Mouse (Mus musculus) right cerebral cortex, postnatal 36 days (tissue): ENCODE results near the gene Dnaic2.
A peak's percentile ranks its signal among the peaks of the same experiment; 100 is the strongest.

ENCODE experiments used
- DNase-seq, 2 experiments: peaks; one replicate each; pipeline ENCODE4 v3.0.0; 2022; ENCODE audit warnings: low spot score in 2 of 2, mixed read lengths in 1 of 2

Dnaic2 gene

DNA sequence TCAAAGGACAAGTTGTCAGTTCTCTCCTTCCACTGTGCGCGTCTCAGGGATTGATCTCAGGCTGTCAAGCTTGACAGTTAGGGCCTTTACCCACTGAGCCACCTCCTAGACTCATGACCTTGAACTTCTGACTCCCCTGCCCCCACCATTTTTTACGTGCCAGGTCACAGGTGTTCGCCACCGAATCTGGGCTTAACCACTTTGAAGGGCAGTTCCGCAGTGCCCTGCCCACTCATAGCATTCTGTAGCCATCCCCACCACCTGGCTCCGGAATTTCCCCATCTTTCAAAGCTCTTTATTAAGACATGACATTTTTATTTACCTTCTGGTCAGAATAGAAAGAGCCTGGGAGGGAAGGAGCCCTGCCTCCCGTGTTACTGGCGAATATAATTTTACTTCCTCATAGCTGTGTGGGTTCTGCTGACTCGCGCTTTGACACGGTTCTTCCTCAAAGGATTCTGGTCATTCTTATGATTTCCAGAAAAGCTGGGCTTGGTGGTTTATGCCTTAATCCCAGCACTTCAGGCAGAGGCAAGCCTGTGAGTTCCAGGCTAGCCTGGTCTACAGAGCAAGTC, 20.4 kb downstream of the Dnaic2 start:
- DNase-seq = no peak

DNA sequence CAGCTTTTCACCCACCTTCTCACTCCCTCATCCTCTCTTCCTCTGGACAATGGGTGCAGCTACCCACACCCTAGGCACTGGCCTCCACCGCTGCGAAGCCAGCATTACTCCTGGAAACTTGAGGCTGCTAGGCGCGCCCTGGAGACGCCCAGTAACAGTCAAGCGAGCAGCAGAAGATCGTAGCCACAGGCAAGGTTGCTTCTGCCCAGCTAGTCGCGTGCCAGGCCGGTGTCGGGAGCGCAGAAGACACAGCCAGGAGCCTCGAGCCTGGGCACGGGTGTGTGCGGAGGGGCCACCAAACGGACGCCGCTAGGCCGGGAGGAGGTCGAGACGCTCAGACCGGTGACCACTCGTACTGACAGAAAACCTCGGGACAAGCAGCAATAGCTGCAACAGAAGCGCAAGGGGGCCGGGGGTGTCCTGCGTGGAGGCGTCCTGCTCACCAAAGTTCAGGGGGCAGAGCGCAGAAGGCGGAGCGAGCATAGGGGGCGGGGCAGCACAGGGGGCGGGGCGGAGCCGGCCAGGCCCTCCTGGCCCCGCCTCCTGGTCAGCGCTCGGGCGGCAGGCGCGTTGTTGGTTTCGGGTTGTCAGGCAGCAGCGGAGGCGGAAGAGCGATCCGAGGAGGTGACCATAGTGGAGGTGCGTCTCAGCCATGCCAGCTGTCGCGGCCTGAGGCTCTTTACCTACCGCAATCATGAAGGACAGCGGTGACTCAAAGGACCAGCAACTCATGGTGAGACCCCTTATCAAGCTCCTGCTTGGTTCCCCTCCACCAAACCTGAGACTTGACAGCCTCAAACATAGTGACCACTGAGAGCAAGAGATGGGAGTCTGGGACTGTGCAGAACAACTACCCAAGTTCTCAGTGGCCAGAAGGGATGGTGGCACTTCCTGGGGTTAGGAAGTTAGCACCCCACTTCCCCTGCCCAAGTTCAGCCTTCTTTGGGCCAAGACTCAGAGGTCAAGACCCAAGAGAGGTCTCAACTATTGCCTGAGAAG, 37.9 kb downstream of the Dnaic2 start, which contains the start of gene Kif19a:
TSS of gene Kif19a (plus strand) at position 569 of the 999 bp plus-strand sequence.
- no peak for DNase-seq

DNA sequence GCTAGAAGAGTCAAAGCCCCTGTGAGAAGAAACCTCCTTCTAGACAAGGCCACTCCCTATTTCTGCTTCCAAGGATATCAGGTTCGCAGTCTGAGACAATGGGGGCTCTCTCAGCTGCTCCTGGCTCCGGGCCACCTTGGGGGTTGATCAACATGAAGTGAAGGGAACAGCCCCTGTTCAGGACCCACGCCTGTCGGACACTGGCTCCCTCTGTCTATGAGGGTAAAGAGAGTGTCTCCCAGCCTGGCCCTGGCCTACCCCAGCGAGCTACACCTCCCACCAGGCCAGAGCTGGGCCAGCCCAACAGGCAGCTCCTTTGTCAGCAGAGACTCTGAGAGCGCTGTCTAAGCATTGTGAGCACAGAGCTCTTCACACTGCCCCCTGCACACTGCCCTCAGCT, 42.7 kb downstream of the Dnaic2 start:
- DNase-seq = no peak

DNA sequence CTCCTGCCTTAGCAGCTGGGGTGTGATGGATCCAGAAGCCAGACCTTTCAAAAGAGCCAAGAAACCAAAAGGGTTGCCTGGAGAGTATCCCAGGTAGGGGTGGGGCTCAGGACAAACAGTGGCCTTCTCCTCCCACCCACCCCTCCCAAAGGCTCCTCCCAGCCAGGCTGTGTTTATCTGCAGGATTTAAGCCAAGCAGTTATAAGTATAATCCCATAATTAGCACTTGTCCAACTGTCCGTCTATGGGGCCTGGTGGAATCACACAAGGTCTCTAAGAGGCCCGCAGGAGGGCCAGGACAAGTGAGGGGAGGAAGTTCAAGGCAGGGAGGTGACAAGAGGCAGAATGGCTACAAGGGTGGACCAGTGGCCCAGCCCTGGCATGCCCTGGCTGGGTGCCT, 44.7 kb downstream of the Dnaic2 start:
- no peak for DNase-seq

DNA sequence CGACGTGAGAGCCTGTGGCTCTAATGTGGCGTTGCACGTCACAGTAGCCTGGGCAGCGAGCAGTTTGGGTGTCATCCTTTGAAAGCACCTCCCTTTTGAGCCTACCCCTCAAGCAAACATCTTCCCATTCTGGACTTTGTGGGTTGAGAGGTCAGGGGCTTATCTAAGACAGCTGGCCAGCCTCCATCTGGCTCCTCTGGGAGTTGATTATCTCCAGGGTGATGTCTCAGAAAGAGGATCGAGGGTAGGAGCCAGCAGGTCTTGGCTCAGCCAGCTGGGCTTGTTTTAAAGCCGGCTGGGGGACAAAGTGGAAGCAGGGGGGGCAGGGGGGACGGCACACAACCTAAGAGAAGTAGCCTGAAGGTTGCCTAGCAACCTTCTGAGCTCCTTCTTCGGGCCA, 52.9 kb downstream of the Dnaic2 start:
- no peak for DNase-seq

DNA sequence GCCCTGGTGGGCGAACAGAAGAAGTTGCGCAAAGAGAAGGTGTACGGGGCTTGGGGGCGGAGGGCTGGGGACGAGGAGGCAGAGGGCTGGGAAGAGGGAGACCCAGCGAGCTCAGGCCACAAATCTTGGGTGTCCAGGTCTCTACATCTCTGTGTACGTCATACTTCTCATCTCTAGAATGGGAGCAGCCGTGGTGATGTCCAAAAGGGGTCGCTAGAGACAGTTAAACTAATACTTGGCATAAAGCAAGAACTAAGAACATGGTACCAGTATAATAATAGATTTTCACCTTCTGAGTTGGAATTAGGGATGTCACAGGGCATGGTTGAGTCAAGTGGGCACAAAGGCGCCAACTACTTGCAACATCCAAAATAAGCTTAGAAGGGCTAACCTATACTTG, 58.7 kb downstream of the Dnaic2 start:
- DNase-seq = no peak

DNA sequence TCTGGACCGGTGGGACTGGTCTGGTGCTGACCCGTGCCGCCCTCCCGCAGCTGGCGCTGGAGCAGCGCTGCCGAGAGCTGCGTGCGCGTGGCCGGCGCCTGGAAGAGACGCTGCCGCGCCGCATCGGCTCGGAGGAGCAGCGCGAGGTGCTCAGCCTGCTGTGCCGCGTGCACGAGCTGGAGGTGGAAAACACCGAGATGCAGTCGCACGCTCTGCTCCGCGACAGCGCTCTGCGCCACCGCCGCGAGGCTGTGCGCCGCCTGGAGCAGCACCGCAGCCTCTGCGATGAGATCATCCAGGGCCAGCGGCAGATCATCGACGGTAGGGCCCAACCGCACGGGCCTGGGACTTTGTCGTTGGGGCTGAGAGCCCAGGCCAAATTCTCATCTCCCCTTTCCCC, 59.1 kb downstream of the Dnaic2 start:
- peak; percentile 61 to 64 for DNase-seq

DNA sequence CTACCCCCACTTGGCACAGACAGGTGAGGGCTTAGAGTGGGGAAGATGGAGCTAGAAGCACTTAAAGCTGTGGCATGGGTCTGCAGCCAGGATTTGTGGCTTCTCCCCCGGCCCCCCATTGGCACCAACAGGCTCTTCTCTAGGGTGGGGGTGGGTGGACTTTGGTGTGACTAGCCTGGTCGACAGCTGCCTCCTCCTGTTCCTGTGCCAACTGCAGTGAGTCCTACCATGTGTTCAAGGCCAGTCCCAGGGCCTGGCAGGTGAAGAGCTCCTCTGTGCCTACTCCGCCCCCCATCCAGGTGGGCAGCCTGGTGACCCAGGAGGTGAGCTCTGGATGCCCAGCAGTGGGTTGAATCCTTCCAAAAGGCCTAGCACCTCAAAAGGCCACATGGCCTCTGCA, 60.4 kb downstream of the Dnaic2 start:
- DNase-seq = no peak

DNA sequence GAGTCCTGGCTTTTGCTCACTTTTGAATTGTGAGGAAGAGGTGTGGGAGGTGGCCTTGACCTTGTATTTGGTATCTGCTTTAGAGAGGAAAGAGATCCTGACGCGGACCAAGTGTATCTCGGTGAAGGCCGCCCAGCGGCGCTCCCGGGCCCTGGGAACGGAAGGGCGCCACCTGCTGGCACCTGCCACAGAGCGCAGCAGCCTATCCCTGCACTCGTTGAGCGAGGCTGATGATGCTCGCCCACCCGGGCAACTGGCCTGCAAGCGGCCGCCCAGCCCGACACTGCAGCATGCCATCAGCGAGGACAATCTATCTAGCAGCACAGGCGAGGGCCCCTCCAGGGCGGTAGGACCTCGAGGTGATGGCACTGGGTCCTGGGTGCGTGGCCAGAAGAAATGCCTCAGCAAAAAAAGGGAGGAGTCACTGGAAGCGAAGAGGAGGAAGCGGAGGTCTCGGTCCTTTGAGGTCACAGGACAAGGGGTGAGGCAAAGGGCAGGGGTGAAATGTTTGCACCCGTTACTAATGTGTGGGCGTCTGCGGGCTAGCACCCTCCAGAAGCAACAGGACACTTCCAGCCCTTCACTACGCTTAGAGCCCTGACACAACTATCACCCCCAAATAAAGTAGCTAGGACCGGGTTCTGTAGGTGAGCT, 62.0 kb downstream of the Dnaic2 start:
- DNase-seq = peak; percentile 57 to 58

DNA sequence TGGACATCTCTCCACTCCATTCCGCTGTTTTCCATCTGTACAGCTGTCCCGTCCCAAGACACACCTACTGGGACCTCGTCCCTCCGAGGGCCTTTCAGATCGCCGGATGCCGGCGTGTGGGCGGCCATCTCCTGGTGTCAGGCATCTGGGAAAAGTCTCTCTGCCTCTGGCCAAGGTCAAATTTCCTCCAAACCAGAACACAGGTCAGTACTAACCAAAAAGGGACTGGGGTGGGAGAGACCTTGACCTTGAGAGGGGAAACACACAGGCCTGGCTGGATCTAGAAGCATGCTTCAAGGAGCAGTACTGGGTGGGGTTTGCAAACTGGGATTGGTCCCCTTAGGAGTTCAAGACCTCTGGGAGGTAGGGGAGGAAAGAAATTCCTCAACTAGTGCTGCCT, 62.5 kb downstream of the Dnaic2 start:
- no peak for DNase-seq

DNA sequence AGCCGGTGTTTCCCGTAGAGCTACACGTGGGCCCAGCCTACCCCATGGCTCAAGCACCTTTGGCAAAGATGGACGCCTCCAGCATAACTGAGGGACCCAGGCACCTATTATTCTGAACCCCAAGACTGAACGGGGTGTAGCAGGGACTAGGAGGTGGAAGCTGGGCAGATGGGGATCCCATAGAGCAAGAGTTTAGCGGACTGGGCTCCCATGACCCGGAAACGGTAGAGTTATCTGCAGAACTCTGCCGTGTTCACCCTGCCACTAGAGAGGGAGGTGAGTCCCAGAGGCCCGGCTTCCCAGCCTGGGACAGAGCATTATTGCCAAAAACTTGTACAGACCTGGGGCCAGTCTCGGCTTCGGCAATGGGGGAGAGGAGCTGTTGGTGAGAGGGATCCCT, 63.0 kb downstream of the Dnaic2 start:
- DNase-seq = no peak

DNA sequence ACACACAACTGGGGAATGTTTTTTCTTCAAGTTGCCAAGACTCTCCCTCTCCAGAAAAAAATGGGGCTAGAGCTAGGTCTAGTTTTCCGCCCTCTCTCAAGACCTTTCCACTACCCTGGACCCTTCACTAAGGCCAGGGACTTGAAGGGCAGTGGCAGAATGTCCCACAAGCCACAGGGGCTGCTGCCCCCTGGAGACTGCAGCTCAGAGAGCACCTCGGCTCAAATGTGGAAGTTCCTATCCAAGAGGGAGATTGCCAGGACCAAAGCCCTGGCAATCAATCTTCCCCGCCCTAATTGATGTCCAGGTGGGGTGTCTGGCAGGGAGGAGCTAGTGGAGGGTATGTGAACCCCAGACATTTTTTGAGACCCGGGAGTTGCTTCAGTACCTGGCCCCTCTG, 63.6 kb downstream of the Dnaic2 start:
- no peak for DNase-seq

DNA sequence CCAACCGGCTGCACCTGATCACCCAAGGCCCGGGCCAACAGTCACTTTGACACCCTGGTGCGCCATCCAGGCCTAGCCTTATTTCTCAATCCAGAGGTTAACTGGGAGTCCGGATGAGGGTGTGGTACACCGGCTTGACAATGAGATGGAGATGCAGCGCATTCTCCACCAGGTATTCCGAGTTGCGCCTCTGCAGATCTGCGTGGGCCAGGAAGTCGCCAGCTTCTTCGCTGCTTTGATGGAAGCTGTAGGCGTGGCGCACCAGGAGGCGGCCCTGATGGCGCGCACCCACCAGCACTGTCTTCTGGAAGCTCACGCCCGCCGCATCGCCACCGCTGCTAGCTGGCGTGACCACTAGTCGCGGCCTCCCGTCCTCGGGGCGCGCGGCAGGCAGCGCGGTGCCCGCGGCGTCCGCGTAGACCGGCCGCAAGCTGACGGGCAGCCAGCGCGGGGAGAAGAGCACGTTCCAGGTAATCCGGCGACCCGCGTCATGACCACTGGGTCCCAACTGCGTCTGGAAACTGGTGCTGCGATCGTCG, 64.2 kb downstream of the Dnaic2 start:
- DNase-seq = no peak

DNA sequence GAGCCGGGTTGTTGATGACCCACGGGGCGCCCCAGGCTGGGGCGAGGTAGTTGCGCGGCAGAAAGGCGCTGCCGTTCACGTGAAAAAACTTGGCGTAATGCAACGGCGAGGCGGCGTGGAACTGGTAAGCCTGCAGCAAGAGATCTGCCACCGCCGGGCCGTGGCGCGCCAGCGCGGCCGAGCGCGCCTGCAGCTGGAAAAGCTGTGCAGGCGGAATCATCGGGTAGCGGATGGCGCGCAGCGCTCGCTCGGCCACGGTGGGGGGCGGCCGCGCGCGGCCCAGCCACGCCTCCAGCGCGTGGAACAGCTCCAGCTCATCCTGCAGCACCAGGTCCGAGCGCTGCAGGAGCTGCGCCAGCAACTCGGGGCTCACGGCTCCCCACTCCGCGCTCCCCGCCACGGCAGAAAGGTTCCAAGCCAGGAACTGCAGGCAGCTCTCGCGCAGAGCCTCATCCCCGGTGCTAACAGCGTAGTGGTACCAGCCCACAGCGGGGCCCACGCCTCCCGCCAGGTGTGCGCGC, 64.7 kb downstream of the Dnaic2 start:
- peak in 1 of 2 experiments; percentile 32 for DNase-seq

DNA sequence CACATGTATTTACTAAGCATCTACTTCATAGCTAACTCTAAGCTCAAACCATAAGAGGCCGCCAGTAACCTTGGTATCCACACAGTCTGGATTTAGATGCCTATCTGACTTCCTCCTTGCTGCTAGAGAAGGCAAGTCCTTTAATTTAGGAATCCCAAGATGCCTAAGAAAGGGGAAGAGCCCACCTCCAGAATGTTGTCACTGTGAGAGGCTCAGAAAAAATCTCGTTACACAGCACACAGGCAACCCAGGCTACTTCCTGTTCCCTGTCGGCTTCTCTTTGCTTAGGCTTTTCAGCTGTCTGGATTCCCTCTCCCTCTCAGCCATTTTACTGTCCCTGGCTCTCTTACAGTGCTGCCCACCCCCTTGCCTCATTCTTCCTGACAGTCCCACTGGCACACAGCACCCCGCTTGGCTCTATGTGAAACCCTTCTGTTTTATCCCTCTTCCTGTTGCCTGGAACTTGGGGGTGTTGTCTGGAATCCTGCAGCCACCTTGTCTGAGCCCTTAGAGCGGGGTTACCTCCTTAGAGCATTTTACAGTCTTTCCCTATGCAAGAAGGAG, 65.8 kb downstream of the Dnaic2 start:
- no peak for DNase-seq

DNA sequence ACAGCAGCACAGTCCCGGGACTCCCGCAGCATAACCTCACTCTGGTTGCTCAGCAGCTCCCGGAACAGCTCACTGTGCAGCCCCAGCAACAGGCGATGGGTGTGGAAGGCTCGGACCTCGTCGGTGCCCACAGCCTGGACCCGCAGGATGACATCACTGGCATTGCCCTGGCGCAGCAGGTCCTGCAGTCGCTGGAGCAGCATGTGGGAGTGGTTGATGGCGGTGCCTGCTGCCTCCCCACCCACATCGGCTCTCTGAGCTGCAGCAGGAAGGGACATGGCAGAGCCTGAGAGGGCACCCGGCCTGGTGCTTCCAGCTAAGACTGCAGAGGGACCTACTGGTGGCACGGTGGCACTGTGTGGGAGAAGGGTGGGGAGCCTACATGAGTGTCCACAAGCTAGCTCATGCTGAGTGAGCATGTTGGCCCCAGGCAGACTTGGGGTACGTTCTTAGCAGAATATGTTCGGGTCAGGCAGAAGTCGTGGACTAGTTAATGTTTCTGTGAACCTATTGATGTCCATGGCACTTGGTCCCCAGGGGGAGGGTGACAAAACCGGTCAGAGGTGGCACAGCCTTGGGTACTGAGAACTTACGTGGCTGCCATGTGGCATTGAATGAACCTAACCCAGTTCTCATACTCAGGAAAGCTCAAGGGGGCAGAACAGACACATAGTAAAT, 66.8 kb downstream of the Dnaic2 start:
- DNase-seq = no peak

DNA sequence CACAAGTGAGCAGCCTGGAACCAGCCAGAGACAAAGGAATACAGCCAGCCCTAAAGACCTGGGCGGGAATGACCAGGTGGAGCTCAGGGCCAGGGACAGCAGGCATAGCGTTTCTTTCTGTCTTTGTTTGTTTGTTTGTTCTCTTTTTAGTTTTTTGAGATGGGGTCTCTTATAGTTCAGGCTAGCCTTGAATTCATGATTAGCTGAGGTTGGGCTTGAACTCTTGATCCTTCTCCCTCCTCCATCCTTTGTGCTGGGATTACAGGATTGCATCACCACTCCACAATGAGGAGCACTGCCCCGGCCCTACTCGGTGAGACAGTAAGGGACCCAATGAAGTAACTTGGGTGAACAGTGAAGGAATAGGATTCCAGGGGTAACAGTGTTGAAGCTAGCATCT, 67.5 kb downstream of the Dnaic2 start:
- DNase-seq = no peak

DNA sequence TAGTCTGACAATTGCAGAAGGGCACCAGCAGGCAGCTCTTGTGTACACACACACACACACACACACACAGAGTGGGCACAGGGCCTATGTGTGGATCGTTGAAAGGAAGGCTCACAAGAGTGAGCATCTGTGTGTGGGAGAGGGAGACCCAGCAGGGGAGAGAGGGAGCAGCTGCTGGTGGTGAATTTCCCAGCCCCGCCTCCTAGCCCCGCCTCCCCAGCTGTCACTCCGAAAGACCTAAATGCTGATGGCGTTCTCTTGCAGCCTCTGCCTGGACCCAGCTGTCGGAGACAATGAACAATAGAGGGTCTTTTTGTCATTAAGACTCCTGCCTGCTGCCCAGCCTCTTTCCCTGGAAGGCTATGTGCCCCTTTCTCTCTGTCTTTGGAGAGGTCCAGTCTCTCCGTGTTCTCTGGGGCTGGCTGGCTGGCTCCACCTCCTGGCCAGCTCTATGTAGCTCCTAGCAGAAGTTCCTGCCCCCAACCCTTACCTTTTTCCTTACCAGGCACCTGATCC, 68.1 kb downstream of the Dnaic2 start:
- DNase-seq = peak; percentile 92 to 94

DNA sequence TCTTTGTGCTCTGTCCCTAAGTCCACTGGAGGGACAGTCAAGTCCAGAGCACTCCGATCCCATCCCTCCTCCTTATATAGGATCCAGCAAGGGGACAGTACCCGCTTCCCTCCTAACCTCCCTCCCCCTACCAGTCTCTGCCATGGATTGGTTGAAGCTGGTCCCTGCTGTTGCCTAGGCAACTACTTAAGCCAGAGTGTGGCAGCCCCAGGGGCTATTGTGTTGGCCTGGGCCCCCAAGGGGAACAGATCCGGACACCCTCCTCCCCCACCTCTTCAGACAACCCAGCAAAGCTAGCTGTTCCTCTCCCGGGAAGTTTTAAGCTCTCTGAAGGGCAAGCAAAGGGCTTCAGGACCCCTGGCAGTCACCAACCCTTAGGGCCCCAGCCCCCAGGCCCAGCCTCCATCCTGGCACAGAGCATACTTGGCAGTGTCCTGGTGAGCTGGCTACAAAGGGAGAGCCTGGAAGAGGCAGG, 68.7 kb downstream of the Dnaic2 start, which contains the start of gene Btbd17:
TSS of gene Btbd17 (minus strand) at position 98 of the 475 bp plus-strand sequence.
- peak; percentile 45 to 48 for DNase-seq

DNA sequence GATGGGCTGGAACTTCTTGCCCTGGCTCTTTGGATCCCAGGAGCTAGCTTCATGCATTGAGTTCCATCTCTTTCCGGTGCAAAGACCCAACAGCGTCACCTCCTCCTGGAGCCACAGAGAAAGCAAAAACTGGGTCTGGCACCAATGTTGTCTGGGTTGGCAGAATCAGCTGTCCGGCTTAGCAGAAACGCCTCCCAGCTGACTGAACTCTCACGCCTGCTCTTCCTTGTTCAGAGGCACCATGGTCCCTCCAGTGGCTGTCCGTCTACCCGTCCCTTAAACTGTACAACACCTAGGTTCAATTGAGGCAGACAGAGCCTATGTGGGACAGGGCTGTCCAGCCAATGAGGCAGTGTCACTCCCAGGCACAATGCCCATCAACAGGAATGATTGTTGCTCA, 70.0 kb downstream of the Dnaic2 start:
- DNase-seq = no peak

DNA sequence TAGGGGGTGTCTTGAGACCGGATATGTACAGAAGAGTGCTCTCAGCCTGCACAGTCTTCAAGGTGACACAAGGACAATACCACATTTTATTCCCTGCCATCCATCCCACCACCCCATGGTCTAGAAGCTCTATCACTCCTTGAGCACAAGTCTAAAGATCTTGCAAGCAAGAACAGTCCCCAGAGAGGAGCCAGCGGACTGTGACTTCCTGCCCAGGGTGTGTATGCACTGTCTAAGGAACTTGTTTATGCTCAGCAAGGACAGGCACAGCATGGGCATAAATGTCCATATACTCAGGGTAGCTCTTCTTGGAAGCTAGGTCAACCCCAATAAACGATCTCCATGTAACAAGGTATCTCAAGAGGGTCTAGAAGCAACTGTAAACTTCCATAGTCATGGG, 70.8 kb downstream of the Dnaic2 start:
- no peak for DNase-seq
